Mouse (Mus musculus) gastrocnemius, adult 2 months (tissue): ENCODE data around the gene Ifngr2. TPM values are rescaled to one million over a fixed set of nuclear protein-coding genes. Genes with fewer than 3 reads are reported as not detected.

Source experiments
- DNase-seq: peaks from one replicate; pipeline ENCODE4 v3.0.0; 2022
- H3K27ac ChIP-seq: fragments of 200-600 bp; 2 replicates; pipeline ENCODE4 v1.8.1; 2022; ENCODE audit warnings: mild to moderate bottlenecking
- H3K4me3 ChIP-seq: fragments of 200-600 bp; 2 replicates; pipeline ENCODE4 v1.8.1; 2022; ENCODE audit warnings: mild to moderate bottlenecking, moderate library complexity
- CTCF ChIP-seq: fragments of 200-600 bp; IDR thresholded peaks from 2 replicates; pipeline ENCODE4 v1.8.1; 2022; ENCODE audit warnings: antibody characterized with exemption, mild to moderate bottlenecking, moderate library complexity
- intact Hi-C: fragments of 180-260 bp; cut with DNase I; formaldehyde crosslinking; loops from one replicate; pipeline ENCODE4 v1.15.1; 2025
- total RNA-seq, 2 experiments: library from RNA; stranded (reverse); gene quantifications; 2 replicates each; pipeline ENCODE4 v1.2.3; 2021

The Ifngr2 gene
- total RNA-seq, 2 experiments from 2014 or later, result 55.2 to 55.5 TPM

DNA sequence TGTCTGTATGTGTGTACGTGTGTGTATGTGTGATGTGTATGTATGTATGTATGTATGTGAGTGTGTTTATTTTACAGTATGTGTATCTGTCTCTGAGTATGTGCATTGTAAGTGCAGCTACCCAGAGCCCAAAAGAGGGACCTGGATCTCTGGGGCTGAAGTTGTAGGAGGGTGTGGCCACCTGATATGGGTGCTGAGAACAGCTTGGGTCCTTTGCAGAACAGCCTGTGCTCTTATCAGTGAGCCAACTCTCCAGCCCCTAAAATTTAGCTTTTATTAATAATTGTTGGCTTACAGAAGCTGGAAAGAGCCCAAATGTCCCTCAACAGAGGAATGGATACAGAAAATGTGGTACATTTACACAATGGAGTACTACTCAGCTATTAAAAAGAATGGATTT lies 3.3 kb upstream of the Ifngr2 start:
- Histone ChIP-seq H3K4me3 (no peak overlapping the region), H3K27ac (no peak overlapping the region)
- no peak for TF ChIP-seq CTCF
- intact Hi-C loops, result no loop called here
- no peak for DNase-seq

DNA sequence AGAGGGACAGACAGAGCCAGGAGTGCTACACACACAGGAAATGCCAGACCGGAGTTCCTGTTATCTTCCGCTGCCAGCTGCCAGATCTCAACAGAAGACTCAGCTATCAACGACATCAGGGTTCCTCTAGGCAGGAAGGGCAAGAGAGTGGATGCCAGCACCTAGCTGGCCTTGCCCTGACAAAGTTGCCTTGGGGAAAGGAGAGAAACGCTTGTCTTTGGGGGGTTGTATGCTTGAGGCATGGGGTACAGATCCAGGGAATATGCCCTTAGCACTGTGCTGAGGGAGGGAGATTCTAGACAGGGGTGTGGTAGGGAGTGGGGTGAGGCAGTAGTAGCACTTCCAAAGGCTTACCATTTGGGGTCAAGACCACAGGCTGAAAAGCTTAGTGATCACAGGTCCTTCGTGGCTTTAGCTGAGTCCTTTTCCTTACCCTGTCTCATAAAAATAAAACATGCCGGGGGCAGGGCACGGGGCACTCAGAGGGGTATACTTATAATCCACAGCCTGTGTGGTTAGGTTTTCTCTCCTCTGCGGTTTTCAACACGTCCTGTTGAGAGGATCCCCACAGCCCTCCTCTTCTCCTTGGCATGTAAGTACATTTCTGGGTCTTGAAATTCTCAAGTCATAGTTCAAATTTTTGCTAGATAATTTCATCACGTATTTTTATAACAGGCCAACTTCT lies 1.1 kb upstream of the Ifngr2 start:
- DNase-seq, result no peak
- H3K4me3 ChIP-seq, result no peak overlapping the region
- TF ChIP-seq CTCF, result no peak
- intact Hi-C loops, result no loop called here
- peak overlapping the region; percentile 96 for H3K27ac ChIP-seq

DNA sequence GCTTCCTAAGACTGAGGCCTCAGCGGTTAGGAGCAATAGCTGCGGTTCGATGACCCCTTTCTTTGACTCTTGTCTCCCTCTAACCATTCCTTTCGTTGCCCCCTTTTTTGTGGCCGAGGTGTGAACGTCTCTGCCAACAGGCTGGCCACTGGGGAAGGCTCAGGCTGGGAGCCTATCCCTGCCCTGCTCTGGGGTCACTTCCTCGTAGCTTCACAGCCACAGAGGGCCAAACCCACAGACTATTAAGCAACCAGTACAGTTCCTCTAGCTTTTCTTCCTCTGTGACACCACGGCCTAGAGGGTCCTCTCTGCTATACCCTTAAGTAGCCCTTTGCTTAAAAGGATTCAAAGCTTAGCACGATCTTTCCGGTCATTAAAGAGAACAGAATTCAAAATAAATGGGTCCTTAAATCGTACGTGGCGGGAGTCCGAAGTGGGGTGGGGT lies 459 bp upstream of the Ifngr2 start:
- TF ChIP-seq CTCF, result no peak
- H3K27ac ChIP-seq, result peak overlapping the region; percentile 96
- H3K4me3 ChIP-seq, result peak overlapping the region; percentile 99
- DNase-seq, result peak; percentile 39
- intact Hi-C loops, result no loop called here

DNA sequence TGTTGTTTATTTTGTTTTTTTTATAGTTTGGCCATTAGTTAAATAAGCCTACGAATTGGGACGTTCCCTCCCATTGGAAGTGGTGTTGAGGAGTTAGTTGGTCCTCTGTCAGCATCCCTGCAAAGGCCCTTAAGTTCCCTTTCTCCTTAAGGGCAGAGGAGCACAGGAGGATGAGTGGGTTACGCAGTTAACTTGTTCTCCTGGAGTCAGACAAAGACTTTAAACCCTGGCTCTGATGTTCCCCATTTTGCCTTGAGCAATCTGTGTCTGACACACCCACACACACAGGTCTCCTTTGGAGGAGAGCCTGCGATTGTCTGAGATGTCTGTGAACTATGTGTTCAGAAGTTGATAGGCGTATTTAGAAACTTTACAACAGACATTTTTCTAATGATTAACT lies 1.1 kb downstream of the Ifngr2 start:
- intact Hi-C loops, result no loop called here
- no peak for DNase-seq
- TF ChIP-seq CTCF, result no peak
- Histone ChIP-seq H3K27ac (peak overlapping the region; percentile 96), H3K4me3 (peak overlapping the region; percentile 99)

DNA sequence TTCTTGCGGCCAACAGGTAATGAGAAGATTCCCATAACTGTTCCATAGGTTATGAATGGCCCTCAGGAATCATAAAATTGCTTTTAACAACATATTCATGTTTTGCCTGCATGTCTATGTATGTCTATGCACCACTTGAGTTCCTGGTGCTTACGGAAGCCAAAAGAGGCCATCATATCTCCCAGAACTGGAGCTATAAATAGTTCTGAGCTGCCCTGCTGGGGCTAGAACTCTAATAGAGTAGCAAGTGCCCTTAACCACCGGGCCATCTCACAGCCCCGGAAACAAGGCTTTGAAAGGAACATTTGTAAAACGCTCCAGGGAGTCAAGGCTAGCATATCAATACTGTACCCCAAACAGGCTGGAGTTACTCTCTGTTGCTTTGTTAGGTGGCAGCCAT lies 1.7 kb downstream of the Ifngr2 start:
- H3K27ac ChIP-seq, result peak overlapping the region; percentile 67
- peak overlapping the region; percentile 99 for H3K4me3 ChIP-seq
- intact Hi-C loops, result no loop called here
- DNase-seq, result no peak
- TF ChIP-seq CTCF, result no peak

DNA sequence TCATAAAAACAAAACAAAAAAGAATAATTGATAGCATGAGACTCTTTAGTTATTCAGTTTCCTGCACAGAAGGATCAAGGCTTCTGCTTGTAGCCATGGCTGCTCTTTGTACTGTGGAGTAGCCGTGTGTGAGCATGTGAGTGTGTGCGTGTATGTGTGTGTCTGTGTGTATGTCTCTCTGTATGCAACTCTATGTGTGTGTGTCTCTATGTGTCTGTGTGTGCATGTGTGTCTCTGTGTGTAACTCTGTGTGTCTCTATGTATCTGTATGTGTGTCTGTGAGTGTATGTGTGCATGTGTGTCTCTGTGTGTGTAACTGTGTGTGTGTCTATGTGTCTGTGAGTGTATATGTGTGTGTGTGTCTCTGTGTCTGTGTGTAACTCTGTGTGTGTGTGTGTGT lies 2.1 kb downstream of the Ifngr2 start:
- intact Hi-C loops, result no loop called here
- DNase-seq, result no peak

DNA sequence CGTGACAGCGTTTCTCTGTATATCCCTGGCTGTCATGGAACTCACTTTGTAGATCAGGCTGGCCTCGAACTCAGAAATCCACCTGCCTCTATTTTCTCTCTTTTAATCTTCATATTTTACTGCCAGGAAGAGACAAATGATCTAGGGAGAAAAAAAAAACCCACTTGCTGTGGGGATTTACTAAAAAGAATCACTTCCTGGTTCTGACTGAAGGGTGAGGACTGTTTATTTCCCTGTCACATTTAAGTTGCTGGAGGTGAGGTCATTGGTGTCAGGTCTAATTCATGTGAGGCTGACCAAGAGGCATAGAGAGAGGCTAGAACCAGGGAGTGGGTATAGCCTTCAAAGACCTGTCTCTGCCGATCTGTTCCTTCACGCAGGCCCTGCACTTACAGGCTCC lies 2.7 kb downstream of the Ifngr2 start:
- Histone ChIP-seq H3K27ac (peak overlapping the region; percentile 17; the same call in 1 of the 2 replicates), H3K4me3 (no peak overlapping the region)
- intact Hi-C loops, result no loop called here
- no peak for DNase-seq
- no peak for TF ChIP-seq CTCF

More for the DNA sequence above, 2.1 kb downstream of the Ifngr2 start:
- peak overlapping the region; percentile 99 for H3K4me3 ChIP-seq
- no peak for TF ChIP-seq CTCF
- H3K27ac ChIP-seq, result peak overlapping the region; percentile 67

DNA sequence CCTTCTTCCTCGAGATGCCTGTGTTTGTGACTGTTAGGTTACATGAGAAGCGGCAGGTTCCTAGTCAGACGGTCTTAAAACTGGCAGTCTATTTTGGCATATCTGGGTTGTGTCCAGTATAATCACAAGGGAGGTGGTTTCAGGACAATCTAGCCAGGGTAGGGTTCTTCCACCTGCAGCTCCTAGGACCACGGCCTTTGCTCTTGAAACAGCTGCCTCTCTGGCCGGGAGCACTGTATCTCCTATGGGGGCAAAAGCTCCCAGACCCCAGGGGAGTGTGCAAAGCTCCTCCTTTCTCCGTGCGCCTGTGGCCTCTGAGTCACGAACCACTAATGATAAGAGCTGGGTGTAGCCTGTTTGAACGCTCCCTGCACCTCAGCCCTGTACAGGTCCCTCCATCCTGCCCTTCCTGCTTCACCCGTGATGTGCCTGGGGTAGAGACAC lies 4.2 kb downstream of the Ifngr2 start:
- H3K27ac ChIP-seq, result peak overlapping the region; percentile 78
- intact Hi-C loops, result no loop called here
- 0 out of 2 replicates have a peak overlapping the region, but pooled peaks have one; percentile 17 for H3K4me3 ChIP-seq

DNA sequence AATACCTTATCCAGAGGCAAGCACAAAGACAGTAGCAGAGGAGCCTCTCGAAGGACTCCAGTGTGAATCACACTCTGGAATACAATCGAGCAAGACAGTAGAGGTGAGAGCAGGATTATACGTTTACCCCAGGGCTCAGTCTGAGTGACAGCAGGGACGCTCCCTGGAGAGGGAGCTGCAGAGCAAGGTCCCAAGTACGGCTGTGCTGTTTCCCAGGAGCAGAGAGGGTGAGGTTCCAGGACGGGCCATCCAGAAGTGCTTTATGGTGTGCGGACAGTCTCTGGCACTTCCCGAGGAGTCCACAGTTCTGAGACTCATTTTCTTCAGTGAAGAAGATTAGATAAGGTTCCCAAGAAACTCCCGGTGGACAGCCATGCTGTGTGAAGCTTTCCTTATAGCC lies 5.2 kb downstream of the Ifngr2 start:
- no peak for TF ChIP-seq CTCF
- DNase-seq, result no peak
- H3K27ac ChIP-seq, result peak overlapping the region; percentile 78; the same call in 1 of the 2 replicates
- intact Hi-C loops, result no loop called here
- H3K4me3 ChIP-seq, result no peak overlapping the region

More for the DNA sequence above, 4.2 kb downstream of the Ifngr2 start:
- TF ChIP-seq CTCF, result no peak
- peak; percentile 36 for DNase-seq

DNA sequence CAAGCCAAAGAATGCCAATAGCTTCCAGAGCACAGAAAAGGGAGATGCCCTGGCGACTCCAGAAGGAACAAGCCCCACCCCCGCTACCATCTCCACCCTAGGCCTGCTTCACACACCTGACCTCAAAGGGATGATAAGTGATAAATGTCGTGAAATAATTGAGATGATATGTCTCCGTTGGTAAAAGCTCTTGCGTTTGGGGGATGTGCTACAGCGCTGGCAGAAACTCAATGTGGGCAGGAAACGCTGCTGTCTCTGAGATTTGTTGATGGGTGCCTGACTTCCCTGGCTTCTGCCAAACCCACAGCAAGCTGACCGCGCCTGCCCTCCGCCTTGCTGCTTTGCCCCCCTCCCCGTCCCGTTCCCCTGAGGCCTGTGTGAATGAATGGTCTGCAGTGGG lies 6.8 kb downstream of the Ifngr2 start:
- intact Hi-C loops, result no loop called here
- TF ChIP-seq CTCF, result no peak
- Histone ChIP-seq H3K4me3 (no peak overlapping the region), H3K27ac (peak overlapping the region; percentile 7; the same call in 1 of the 2 replicates)
- DNase-seq, result peak; percentile 37

DNA sequence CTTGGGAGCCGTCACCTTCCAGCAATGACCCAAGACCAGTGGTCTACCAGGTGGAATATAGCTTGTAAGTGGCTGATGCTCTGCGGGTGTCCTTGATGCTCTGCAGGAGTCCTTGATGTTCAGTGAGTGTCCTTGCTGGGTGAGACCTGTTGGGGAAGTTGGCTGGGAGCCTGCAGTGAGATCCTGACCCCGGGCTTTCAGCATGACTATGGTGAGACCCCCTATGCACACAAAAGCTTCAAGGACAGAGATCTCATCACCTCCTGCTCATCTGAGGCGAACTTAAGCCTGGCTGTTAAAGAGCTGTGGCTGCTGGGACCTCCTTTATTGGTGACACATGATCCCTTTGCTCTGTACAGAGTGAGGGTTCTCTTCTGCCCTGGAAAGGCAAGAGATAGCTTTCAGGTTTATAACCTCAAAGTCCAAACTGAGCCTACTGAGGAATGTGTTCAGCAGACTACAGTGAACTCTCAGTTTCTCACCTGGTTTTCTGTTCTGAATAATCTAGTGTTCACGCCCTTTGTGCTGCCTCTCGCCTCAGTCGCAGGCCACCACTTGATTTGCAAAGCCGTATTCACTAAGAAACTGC lies 8.2 kb downstream of the Ifngr2 start:
- intact Hi-C loops, result no loop called here
- H3K27ac ChIP-seq, result no peak overlapping the region
- H3K4me3 ChIP-seq, result no peak overlapping the region
- DNase-seq, result no peak
- no peak for TF ChIP-seq CTCF

DNA sequence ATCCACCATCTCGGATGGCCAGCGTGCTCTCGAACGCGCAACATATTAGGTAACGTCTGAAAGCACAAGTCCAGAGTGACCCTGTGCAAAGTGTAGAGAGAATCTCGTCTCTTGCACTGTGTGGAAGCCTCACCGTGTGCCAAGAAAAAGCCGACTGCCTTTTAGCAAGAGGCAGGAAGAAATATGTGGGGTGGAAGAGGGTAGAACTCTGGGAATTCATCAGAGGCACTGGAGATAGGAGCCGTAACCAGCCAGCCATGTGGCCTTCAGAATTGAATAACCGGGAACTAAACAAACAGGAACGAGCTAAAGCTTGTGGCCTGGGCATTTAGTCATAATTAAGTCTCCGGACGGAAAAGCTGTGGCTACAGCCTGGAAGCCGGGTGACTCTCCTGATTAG lies 9.8 kb downstream of the Ifngr2 start:
- intact Hi-C loops, result no loop called here
- TF ChIP-seq CTCF, result no peak
- Histone ChIP-seq H3K4me3 (no peak overlapping the region), H3K27ac (no peak overlapping the region)
- no peak for DNase-seq

DNA sequence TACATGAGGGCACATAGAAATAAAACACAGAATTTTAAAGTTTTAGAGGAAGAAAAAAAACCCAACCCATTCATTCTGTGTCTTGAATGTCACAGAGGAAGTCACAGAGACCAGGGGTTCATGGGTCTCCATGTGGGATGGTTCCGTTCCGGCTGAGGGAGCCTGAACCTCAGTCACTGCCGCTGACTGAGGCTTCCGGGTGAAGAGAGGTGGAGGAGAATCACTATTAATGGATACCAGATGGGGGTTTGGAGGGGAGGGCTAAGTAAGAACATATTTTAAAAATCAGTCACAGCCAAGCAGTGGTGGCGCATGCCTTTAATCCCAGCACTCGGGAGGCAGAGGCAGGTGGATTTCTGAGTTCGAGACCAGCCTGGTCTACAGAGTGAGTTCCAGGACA lies 10.3 kb downstream of the Ifngr2 start:
- H3K27ac ChIP-seq, result no peak overlapping the region
- no peak for TF ChIP-seq CTCF
- intact Hi-C loops, result no loop called here

DNA sequence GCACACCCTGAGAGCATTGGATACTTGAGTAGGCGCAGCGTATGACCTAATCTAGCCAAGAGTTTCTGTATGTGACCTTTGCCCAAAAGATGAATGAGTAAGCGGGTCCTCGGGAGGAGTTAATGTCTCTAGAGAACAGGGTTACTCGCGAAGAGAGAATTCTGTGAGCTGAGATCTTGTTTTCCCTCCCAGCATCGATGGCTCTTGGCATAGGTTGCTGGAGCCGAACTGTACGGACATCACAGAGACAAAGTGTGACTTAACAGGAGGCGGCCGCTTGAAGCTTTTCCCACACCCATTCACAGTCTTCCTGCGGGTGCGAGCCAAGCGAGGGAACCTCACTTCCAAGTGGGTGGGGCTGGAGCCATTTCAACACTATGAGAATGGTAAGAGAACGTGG lies 10.8 kb downstream of the Ifngr2 start:
- DNase-seq, result peak; percentile 77
- intact Hi-C loops, result no loop called here
- Histone ChIP-seq H3K27ac (no peak overlapping the region), H3K4me3 (no peak overlapping the region)
- no peak for TF ChIP-seq CTCF

More for the DNA sequence above, 10.3 kb downstream of the Ifngr2 start:
- DNase-seq, result no peak
- no peak overlapping the region for H3K4me3 ChIP-seq
